Mouse (Mus musculus) left cerebral cortex, adult 11 months (tissue): ENCODE results near the gene Coq4.
"Not testable (repeated sequence)": the region's sequence is repeated elsewhere in the genome, so short reads cannot be mapped to it uniquely, and the experiment has no call there.

Experiments used
- DNase-seq: peaks from one replicate; pipeline ENCODE4 v3.0.0; 2022; ENCODE audit warnings: low spot score

The Coq4 gene

DNA sequence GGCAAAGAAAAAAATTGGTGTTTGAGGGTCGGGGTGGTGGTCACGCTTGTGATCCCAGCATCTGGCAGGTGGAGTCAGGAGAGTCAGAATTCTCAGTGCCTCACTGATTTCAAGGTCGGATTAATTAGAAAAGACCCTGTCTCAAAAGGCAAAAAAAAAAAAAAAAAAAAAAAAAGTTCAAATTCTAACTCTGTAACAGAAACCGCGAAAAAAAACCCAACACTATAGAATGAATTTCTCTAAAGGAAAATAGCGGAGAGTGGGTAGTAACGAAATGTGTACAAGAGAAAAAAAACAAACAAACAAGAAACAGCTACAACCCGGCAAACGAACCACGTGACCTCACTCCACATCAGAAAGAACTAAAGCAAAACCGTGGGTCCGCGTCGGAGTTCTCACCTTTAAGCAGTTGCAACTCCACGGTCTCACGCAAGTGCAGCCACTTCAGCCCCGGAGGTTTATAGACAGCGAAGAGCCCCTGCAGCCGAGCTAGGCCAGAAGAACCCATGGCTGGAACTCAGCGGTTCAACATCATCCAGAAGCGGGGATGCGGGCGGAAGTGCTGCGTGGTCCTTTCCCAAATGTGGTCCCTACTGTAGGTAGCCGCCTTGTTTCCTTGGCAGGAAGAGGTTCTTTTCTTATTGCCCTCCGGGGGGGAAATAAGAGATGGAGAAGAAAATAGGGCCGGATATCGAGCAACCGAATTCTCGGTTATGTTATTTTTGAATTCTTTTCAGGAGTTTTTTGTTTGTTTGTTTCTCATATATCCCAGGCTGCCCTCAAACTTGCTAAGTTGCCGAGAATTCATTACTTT, at the start of gene Coq4:
TSS of gene Coq4 (plus strand) at position 390 of the 814 bp plus-strand sequence.
- peak; percentile 91 for DNase-seq

GRCm38 (mm10) chr2:29738799-29739198, 48.5 kb upstream of the Coq4 start:
- no peak for DNase-seq

DNA sequence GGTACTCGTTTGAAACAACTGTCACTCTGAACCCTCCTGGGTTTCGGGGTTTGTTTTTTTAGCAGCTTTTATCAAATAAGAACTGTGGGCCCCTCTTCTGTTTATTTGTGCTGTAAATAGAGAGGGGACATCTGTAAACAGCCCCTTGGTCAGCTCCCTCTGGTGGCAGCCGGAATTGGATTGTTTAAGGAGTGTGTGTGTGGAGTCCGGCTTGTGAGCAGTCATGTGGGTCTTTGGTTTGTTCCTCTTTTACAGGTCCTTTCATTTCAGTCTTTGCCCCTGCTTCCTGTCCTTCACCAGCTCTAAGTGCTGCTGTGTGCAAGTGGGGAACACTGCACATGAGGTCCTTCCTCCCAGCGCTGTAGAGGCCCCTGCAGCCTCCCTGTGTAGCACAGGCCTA, 47.9 kb upstream of the Coq4 start:
- DNase-seq = no peak

DNA sequence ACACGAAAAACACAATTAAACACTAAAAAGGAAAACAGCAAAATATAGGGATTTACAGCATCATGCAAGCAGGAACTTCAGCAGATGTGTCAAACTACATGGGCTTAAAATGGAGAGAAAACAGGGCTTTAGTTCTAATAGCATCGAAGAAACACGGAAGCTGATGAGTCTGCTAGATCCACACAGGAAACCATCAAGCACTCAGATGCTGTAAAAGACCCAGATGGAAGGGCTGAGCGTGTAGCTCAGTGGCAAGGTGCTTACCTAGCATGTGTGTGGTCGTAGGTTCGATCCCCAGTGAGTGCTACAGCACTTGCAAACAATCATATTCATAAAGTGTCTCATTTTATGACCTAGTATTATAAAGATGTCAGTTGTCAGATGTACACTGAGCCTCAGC, 46.1 kb upstream of the Coq4 start:
- DNase-seq = no peak

DNA sequence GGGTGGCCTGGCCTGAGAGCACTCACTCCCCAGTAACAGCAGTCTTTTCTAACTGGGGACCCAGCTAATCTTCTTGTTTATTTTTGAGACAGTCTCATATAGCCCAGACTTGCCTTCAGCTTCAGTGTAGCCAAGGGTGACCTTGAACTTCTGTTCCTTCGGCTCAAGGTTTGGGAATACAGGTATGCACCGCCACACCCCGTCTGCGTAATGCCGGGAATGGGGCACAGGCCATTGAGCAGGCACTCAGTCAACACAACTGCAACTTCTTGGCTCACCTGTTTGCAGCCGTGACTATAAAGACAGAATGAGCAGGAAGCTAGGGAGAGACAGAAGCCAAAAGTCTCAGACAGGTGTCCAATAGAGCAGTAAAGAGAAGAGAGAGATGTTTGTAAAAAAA, 43.0 kb upstream of the Coq4 start:
- no peak for DNase-seq

GRCm38 (mm10) chr2:29747188-29747782, 40.0 kb upstream of the Coq4 start:
- no peak for DNase-seq

- DNase-seq = no peak
These were observed 39.4 kb upstream of the Coq4 start for GRCm38 (mm10) chr2:29747852-29748251.

- DNase-seq = no peak
These were observed 38.8 kb upstream of the Coq4 start for GRCm38 (mm10) chr2:29748499-29748898.

DNA sequence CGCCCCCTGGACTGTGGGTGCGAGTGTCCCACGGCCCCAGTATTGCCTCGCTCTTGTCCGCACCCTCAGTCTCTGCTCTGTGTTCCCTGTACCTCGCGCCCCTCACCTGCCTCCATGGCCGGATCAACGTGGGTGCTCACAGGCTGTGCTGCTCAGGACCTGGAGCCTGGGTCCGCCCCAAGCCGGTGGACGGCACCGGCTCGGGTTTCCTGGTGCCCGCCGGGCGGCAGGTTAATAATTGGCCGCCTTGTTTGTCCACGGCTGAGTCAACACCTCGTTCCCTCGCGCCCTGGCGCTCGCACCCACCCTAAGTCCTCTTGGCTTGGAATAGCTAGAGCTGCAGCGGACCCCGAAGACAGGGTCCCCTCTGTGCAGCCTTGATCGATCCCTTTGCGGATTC, 35.8 kb upstream of the Coq4 start, which contains the start of gene Gm13420:
TSS of gene Gm13420 (minus strand) at position 189 of the 400 bp plus-strand sequence.
- no peak for DNase-seq

DNA sequence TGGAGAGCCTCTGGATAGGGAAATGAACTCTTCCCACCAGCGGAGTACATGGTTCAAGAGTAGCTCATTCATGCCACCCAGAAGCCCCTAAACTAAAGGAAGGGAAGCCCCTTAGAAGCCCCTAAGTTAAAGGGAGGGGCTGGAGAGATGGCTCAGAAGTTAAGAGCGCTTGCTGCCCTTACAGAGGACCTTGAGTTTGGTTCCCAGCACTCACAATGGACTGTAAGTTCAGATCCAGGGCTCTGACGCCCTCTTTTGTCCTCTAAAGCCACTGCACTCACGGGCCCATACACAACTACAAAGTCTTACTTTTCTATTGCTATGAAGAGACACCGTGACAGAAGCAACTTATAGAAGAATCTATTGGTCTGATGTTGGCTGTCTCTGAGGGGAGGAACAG, 34.9 kb upstream of the Coq4 start:
- DNase-seq = no peak

GRCm38 (mm10) chr2:29755693-29756092, 31.6 kb upstream of the Coq4 start:
- no peak for DNase-seq

GRCm38 (mm10) chr2:29764831-29765230, 22.5 kb upstream of the Coq4 start:
- DNase-seq = peak; percentile 45

DNA sequence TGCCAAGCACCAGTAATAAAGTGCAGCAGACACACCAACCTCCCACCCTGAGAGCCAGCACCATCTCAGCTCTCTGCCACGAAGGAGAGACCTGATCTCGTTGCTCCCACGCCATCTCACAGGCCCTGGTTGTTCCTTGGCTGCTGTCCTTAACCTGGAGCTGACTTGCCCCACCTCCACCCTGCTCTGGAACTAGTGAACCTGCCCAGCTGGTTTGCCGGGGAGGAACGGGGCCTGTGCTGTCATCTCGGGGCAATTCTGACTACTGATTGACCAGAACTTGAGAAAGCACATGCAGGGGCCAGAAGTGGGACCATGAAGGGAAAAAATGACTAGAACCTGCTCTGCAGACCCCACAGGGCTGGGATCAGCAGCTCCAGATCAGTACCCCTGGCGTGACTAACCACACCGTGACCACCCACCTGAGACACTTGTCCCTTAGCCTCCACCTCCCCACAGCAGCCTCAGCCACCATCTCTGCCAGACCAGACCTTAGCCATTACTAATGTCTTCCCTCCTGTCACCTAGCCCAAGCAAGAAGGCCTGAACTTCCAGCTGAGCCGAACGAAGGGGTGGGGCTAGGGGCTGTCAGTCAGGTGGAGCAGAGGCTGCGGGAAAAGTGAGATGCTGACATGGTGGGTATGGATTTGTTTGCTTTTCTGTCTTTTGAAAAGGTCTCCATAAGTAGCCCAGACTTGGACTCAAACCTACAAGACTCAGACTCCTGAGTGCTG, 19.1 kb upstream of the Coq4 start:
- DNase-seq = no peak

GRCm38 (mm10) chr2:29768901-29769300, 18.4 kb upstream of the Coq4 start:
- no peak for DNase-seq

DNA sequence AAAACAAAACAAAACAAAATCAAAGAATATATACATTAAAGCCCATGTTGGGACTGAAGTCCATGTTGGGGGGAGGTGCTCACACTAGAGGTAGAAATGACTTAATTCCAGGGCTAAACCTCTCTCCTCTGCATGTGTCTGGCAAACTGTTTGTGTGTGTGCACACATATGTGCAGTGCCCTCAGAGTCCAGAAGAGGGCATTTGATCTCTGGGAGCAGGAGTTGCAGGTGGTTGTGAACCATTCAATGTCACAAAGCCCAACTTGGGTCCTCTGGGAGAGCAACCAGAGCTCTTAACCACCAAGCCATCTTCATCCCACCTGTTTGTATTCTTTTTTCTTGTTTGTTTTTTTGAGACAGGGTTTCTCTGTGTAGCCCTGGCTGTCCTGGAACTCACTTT, 17.1 kb upstream of the Coq4 start:
- DNase-seq = no peak

- no peak for DNase-seq
These were observed 15.5 kb upstream of the Coq4 start for GRCm38 (mm10) chr2:29771611-29772461.

DNA sequence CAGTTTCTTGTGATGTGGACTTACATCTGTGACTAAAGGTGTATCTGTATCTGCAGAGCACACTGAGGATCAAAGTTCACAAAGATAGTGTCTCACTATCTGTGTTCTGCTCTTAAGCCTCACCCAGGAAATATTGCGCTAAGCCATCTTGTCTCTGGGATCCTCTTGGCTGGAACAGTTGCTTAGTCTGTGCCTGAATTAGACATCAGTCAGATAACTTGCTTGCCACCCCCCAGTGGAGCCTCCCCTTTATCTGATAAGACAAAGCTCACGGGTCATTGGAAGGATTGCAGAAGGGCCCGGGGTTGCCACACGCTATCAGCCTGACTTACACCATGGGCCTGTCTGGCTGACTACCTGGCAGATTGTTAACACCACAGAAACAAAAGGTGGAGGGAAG, 14.0 kb upstream of the Coq4 start:
- no peak for DNase-seq

GRCm38 (mm10) chr2:29781256-29781655, 6.0 kb upstream of the Coq4 start:
- not testable (repeated sequence) for DNase-seq

GRCm38 (mm10) chr2:29784290-29784689, 3.0 kb upstream of the Coq4 start:
- DNase-seq = no peak

DNA sequence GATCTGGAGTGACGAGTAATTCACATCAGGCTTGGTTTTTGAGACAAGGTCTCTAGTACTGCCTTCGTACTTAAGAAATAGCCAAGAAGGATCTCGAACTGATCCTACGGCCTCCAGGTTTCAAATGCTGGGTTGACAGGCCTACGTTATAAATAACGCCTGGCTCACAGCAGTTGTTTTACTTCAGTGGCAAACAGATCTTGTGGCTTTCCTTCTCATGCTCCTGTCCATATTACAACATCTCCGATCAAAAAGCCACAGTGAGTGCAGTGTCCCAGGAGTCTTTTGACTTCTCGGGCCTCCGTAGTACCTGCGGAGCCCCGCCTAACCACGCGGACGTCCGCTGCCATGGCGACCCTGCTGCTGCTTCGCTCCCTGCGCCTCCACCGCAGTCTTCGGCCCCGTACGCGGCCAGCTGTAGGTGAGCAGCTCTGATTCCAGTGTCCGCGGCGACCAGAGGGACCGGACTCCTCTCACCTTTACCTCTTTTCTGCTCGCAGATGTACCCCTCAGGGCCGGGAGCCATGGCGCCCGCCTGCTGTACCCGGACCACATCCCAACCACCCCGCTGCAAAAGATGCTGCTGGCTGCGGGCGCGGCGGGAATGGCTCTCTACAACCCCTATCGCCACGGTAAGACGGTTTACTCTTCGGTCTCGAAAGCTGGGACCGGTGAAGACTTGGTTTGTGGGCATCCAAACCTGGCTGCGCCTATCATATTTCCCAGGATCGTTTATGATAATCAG, 816 bp downstream of the Coq4 start, which contains the start of gene Trub2:
TSS of gene Trub2 (minus strand) at position 566 of the 745 bp plus-strand sequence.
- DNase-seq = peak; percentile 71
